Mouse (Mus musculus) adrenal gland, postnatal 14 days (tissue): ENCODE measurements at regions not wholly inside any gene's neighbourhood (a gene's known extent, or its start where the extent isn't known, plus 50 kb on each side); places are given as distances from the start of the nearest gene placed in this dataset.
A peak's percentile ranks its signal among the peaks of the same experiment; 100 is the strongest.

Experiments used
- DNase-seq: peaks from one replicate; pipeline ENCODE4 v3.0.0; 2021; ENCODE audit warnings: mixed read lengths

DNA sequence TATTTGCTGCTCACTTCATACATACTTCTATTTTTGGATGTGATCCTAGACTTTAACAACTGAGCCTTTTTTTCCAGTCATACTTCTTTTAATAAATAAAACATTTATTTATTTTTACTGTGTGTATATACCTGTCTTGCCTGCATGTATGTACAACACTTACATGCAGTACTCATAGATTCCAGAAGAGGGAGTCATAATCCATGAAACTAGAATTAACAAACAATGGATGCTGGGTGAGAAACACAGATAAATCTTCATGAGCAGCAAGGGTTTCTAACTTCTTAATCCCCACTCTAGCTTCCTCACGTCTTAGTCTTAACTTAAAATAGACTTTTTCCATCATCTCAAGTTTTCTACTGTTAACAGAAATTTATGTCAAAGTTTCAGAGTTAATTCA, 1253.7 kb upstream of the Nr2f1 start:
- no peak for DNase-seq

GRCm38 (mm10) chr13:79443113-79443512, 1243.6 kb upstream of the Nr2f1 start:
- DNase-seq: no peak

- no peak for DNase-seq
Measured at GRCm38 (mm10) chr13:79442701-79443100, 1243.1 kb upstream of the Nr2f1 start.

- DNase-seq: no peak
Measured at GRCm38 (mm10) chr13:79431465-79431864, 1231.9 kb upstream of the Nr2f1 start.

- no peak for DNase-seq
Measured at GRCm38 (mm10) chr13:79430987-79431386, 1231.4 kb upstream of the Nr2f1 start.

GRCm38 (mm10) chr13:79430562-79430961, 1231.0 kb upstream of the Nr2f1 start:
- no peak for DNase-seq

GRCm38 (mm10) chr13:79417841-79418240, 1218.3 kb upstream of the Nr2f1 start:
- DNase-seq: no peak

DNA sequence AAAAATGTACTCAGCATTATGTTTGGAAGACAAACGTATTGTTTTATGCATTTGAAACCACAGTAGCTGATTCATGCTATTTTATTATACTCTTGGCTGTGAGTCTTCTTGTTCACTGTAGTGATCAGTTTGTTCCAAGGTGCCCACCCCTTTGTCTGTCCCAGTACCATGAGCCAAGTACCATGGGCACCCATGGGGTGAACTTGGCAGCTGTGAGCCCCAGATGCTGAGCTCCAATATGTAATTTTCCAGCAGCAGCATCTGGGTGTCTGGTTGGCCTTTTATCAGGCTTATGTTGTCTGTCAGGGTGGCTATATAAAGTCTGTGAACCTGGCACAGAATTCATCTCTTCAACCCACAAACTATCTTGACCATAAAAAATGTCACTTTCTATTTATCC, 1200.5 kb upstream of the Nr2f1 start:
- no peak for DNase-seq

DNA sequence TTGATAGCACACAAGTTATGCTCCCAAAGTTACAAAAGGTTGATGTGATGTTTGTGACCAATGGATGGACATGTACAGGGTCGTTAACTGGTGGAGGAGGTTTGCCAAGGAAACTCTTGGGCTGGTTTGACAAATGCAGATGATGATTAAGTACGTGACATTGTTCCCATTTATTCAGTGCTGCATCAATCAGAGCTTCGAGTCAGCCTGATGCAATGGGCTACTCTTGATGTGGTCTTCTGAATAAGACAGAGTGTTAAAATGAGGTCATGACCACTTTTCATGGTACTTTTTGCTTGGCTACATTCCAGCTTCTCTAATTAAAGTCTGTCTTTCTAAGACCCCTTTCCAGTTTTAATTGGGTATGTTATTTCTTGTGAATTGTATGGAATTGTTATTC, 1194.4 kb upstream of the Nr2f1 start:
- DNase-seq: no peak

GRCm38 (mm10) chr13:79387928-79388327, 1188.4 kb upstream of the Nr2f1 start:
- no peak for DNase-seq

DNA sequence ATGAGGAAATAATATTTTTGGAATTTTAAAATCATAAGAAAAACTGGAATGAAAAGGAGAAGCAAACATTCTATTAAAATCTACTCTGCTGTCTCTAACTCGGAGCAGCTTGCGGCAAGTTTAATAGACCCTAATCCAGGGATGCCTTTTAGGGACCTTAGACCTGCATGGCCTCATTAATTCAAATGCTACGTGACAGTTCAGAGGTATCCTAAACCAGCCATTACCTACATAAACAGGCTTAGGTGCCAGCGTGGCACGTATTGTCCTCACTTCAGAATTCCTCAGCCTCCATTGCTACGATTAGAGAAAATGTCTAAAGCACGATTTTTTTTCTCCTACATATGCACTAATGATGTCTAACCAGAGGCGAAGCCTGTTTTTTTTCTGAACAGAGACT, 1141.9 kb upstream of the Nr2f1 start:
- DNase-seq: no peak

DNA sequence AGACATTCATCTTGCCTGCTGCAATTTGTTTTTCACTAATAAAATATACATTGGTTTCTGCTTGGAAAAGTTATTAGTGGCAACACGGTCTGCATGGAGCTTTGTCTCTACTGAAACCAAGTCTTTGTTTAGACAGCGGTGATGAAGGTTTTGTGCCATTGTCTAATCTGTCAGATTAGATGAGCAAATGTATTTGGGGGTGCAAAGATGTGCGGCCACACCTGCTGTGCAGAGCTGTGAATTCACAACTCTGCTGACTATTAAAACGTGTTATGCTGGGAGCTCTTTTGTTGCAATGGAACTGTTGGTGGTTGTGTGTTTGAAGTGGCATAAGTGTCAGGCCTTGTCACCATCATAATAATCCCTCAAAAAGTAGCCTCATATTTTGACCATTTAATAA, 1140.9 kb upstream of the Nr2f1 start:
- no peak for DNase-seq

- DNase-seq: no peak
Measured at GRCm38 (mm10) chr13:79339793-79340192, 1140.2 kb upstream of the Nr2f1 start.

GRCm38 (mm10) chr13:79320146-79320545, 1120.6 kb upstream of the Nr2f1 start:
- no peak for DNase-seq

GRCm38 (mm10) chr13:79309584-79310110, 1110.1 kb upstream of the Nr2f1 start:
- DNase-seq: no peak

- DNase-seq: no peak
Measured at GRCm38 (mm10) chr13:79297225-79297710, 1097.7 kb upstream of the Nr2f1 start.

- no peak for DNase-seq
Measured at GRCm38 (mm10) chr13:79288022-79288421, 1088.5 kb upstream of the Nr2f1 start.

- DNase-seq: no peak
Measured at GRCm38 (mm10) chr13:79286181-79286580, 1086.6 kb upstream of the Nr2f1 start.

DNA sequence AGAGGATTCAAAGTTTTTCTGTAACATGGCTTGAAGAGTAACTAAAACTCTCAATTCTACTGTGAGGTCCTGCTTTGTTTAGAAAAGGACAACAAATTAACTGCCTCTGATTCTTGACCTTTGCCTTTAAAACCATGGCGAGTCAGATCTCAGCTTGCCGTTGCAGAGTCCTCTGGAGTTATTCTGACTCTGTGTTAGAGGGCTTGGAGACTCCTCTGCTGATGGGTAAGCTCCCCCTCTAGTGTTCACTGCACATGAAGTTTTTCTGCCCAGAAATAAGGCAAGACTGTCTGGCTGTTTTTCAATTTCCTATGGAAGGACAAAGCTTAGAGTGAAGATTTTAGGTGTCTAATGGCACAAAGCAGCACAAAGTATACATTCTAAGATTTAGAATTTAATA, 1085.9 kb upstream of the Nr2f1 start:
- peak; percentile 22 for DNase-seq

GRCm38 (mm10) chr13:79277714-79278113, 1078.2 kb upstream of the Nr2f1 start:
- no peak for DNase-seq

GRCm38 (mm10) chr13:79277313-79277712, 1077.8 kb upstream of the Nr2f1 start:
- DNase-seq: no peak

DNA sequence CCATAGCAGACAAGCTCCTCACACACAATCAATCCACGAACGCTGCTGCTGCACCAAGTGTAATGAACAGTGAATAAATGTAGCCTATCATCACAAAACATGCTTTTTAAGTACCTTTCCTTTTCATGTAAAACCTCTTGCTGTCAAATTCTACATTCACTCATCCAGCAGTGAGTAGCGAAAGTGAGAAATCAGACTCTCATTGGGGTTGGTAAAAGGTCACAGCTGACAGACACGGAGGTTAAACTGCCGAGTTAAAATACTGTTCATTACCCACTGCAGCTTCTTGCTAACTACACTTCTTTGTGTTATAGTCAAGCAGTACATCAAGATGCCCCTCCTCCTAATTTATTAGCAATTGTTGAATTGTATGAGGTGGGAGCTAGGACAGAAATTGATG, 1055.8 kb upstream of the Nr2f1 start:
- no peak for DNase-seq

- DNase-seq: no peak
Measured at GRCm38 (mm10) chr13:79252385-79252784, 1052.8 kb upstream of the Nr2f1 start.

DNA sequence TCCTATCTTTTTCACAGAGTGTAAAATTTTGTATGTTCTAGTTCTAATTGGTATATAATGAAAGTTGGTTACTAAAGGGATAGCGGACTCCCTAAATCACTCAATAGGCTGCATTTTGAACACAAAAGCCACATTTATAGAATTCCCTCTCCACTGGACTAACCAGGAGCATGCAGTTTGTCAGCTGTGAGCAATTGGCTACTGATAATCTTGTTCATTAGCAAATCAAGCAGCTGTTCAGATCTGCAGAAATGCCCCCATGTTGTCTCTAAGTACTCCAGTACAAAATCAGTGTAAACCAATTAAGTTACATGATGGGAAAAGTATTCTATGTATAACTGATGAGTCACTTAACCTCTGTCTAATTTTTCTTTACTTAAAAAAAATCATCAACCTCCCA, 1051.7 kb upstream of the Nr2f1 start:
- DNase-seq: no peak
